Mouse (Mus musculus) erythroblast, embryonic 14.5 days (primary cell): ENCODE results near the gene Hspa4.

Experiments
- GATA1 ChIP-seq: IDR thresholded peaks from 2 replicates; pipeline ENCODE4 v1.6.1; 2012; ENCODE audit warnings: low read length, inconsistent platforms, mixed read lengths
- TAL1 ChIP-seq: IDR thresholded peaks from 3 replicates; pipeline ENCODE4 v1.6.1; 2012; ENCODE audit warnings: low read length, inconsistent platforms, mixed read lengths

- TF ChIP-seq GATA1 = no peak
- TF ChIP-seq TAL1 = no peak
Observed at GRCm38 (mm10) chr11:53256914-53257313, 43.3 kb downstream of the Hspa4 start.
